Mouse (Mus musculus): Measurements from ENCODE around the gene Esr1.

GRCm38 (mm10) chr10:4612313-4613036 lies 1.1 kb downstream of the Esr1 start:
- peak; percentile 23 for TF ChIP-seq POLR2A (IDR thresholded peaks at IDR 0.05; ENCODE audit: insufficient read length, low read depth)
- TF ChIP-seq MAX (IDR thresholded peaks at IDR 0.05; ENCODE audit: low read depth): no peak
- no peak for TF ChIP-seq USF1 (IDR thresholded peaks at IDR 0.05; ENCODE audit: low read depth)
